Mouse (Mus musculus) liver, embryonic 14.5 days (tissue): ENCODE measurements at regions not wholly inside any gene's neighbourhood (a gene's known extent, or its start where the extent isn't known, plus 50 kb on each side); places are given as distances from the start of the nearest gene placed in this dataset.

Experiments
- ATAC-seq: fragments of 200-750 bp; cut with Nextera tagmentation; 2 replicates; pipeline ENCODE4 v1.8.0; 2017; ENCODE audit warnings: moderate number of reproducible peaks, mild to moderate bottlenecking, moderate library complexity; ENCODE audit not compliant: insufficient read depth
- DNase-seq, 3 experiments: peaks; one replicate each; pipeline ENCODE4 v3.0.0-alpha.2; 2012 to 2013; ENCODE audit warnings: low read depth in 3 of 3, low spot score in 3 of 3
- H3K27ac ChIP-seq: fragments of 300-500 bp; sonication (generic); 2 replicates; pipeline ENCODE4 v1.5.1; 2014; ENCODE audit warnings: moderate library complexity, mild to moderate bottlenecking, control low read depth, inconsistent platforms
- H3K27me3 ChIP-seq: fragments of 300-500 bp; sonication (generic); 2 replicates; pipeline ENCODE4 v1.6.1; 2014; ENCODE audit warnings: mild to moderate bottlenecking, low read length, moderate library complexity; ENCODE audit not compliant: control insufficient read depth, insufficient read depth
- H3K36me3 ChIP-seq: fragments of 300-500 bp; sonication (generic); replicated peaks from 2 replicates; pipeline ENCODE4 v1.6.1; 2014; ENCODE audit warnings: low read depth; ENCODE audit not compliant: control insufficient read depth, insufficient read depth
- H3K4me1 ChIP-seq, 2 experiments: fragments of 200-500 bp in 1 of 2; fragments of 300-500 bp in 1 of 2; sonication (generic) in 1 of 2; replicated peaks; 2 replicates each; pipeline ENCODE4 v1.6.1; 2012 to 2014; ENCODE audit warnings: antibody characterized with exemption in 1 of 2, inconsistent platforms in 1 of 2, low read length in 1 of 2; ENCODE audit not compliant: control insufficient read depth in 2 of 2, insufficient read depth in 2 of 2
- H3K4me2 ChIP-seq: fragments of 300-500 bp; sonication (generic); 2 replicates; pipeline ENCODE4 v1.6.1; 2014; ENCODE audit warnings: low read depth, mild to moderate bottlenecking, control low read depth, moderate library complexity
- H3K4me3 ChIP-seq, 2 experiments: fragments of 200-500 bp in 1 of 2; fragments of 300-500 bp in 1 of 2; sonication (generic) in 1 of 2; 2 replicates each; pipeline ENCODE4 v1.5.1; 2012 to 2014; ENCODE audit warnings: low read depth in 2 of 2, low read length in 2 of 2, mild to moderate bottlenecking in 2 of 2, control low read depth in 1 of 2, inconsistent platforms in 1 of 2, moderate library complexity in 1 of 2; ENCODE audit not compliant: insufficient read depth in 1 of 2
- H3K9ac ChIP-seq: fragments of 300-500 bp; sonication (generic); replicated peaks from 2 replicates; pipeline ENCODE4 v1.6.1; 2014; ENCODE audit warnings: mild to moderate bottlenecking, control low read depth, moderate library complexity
- H3K9me3 ChIP-seq: fragments of 300-500 bp; sonication (generic); 2 replicates; pipeline ENCODE4 v1.6.1; 2016; ENCODE audit warnings: low read length, mixed read lengths; ENCODE audit not compliant: control insufficient read depth
- CTCF ChIP-seq: IDR thresholded peaks from 2 replicates; pipeline ENCODE4 v1.5.1; 2016; ENCODE audit warnings: antibody characterized with exemption, low read depth, control low read depth
- EP300 ChIP-seq: IDR thresholded peaks from 2 replicates; pipeline ENCODE4 v1.6.1; 2016; ENCODE audit warnings: antibody characterized with exemption, low read depth
- WGBS: fragments of 180-500 bp; shearing (Covaris S2); extraction: QIAGEN DNeasy Blood & Tissue Kit; methylation state at CpG from one replicate; pipeline ENCODE4 v1.1.7; 2014; ENCODE audit not compliant: insufficient replicate concordance; 5-methylcytosine and 5-hydroxymethylcytosine counted together

DNA sequence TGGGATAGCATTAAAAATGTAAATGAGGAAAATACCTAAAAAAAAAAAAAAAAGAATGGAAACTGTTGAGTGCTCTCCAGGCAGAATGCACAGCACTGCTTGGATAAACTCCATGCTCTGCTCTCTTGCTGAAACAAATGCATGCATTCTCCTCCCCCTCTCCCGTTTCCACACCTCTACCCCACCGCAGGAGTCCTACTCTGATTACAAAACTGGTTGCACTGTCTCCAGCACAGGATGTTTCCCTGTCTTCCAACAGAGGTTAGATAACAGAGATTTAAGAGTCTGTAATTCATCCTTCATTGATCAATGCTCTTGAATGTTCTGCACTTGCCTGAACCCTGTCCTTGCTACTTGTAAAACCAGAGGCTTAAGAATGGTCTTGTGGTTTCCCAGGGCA lies 124.3 kb upstream of the C1qtnf7 start:
- WGBS = 26% methylated on average over 2 of the region's 2 CpGs
- Histone ChIP-seq H3K9ac (no peak overlapping the region), H3K4me3 (no peak overlapping the region), H3K36me3 (no peaks in the 10 kb centered on the region), H3K9me3 (no peaks in the 10 kb centered on the region), H3K27ac (no peak overlapping the region), H3K27me3 (no peaks in the 10 kb centered on the region), H3K4me2 (no peak overlapping the region), H3K4me1 (no peaks in the 10 kb centered on the region)
- DNase-seq (no peak), ATAC-seq (no peak)
- TF ChIP-seq CTCF (no peak), EP300 (no peak)

DNA sequence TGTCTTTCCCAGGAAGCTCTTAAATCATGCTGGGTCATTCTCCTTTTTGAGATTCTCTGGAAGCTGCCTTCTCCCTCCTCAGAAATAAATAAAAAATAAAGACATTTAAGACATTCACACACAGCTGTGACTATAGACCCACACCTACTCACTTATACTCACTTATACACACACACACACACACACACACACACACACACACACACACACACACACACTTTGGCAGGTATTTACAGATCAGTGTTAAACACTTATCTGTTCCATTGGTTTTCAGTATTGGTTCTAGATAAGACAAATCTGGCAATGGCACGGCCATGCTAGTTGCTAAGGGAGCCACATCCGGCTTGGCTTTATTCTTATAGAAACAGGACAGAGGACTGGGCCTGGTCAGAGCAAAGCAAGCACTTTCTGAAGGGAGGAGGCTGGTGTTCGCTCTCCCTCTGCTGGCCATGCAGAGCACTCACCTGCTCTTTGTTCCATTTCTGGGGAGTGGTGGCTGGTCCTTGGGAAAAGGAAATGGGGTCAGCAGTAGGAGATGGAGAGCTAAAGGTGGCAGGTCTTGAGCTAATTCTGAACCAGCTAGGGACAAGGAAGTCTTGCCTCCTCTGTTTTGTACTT lies 123.8 kb upstream of the C1qtnf7 start:
- Histone ChIP-seq H3K27ac (no peak overlapping the region), H3K9ac (no peak overlapping the region), H3K4me1 (no peaks in the 10 kb centered on the region), H3K27me3 (no peaks in the 10 kb centered on the region), H3K4me2 (no peak overlapping the region), H3K36me3 (no peaks in the 10 kb centered on the region), H3K4me3 (no peak overlapping the region), H3K9me3 (no peaks in the 10 kb centered on the region)
- DNase-seq (no peak), ATAC-seq (no peak)
- WGBS = 34% methylated on average over 3 of the region's 3 CpGs
- no peak for TF ChIP-seq EP300
- peak; percentile 65 for TF ChIP-seq CTCF

DNA sequence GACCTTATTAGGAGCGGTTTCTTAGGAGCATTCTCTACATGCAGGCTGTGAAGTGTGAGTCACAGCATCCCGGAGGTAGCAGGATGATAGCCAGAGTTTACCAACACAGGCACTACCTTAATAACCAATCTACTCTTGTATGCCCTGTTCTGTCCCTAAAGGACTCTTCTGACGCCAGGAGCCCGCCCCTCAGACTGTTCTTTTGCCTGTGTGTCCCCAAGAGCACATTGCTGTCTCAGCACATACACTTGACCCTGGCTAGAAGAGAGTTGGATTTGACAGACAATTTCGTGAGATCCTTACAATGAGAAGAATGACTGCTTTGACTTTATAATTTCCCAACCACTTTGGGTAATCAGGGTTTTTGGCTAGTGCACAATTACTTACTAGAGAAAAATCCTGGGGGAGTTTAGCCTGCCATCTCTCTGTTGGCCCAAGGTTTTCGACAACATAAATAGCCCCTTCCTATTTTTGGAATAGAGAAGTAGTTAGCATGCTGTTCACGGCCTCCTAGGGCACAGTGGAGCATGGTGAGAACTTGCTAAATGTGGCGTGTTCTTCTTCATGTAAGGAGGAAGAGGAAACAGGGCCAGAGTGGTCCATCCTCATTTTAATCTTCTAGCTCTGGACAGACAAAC lies 122.3 kb upstream of the C1qtnf7 start:
- H3K27ac ChIP-seq = no peak overlapping the region
- H3K27me3 ChIP-seq = no peaks in the 10 kb centered on the region
- H3K9me3 ChIP-seq = no peaks in the 10 kb centered on the region
- H3K9ac ChIP-seq = no peak overlapping the region
- DNase-seq = no peak
- H3K4me3 ChIP-seq = no peak overlapping the region
- no peak overlapping the region for H3K4me2 ChIP-seq
- H3K4me1 ChIP-seq = no peaks in the 10 kb centered on the region
- TF ChIP-seq CTCF = no peak
- TF ChIP-seq EP300 = no peak
- 37% methylated on average over 8 of the region's 8 CpGs for WGBS
- ATAC-seq = no peak
- no peaks in the 10 kb centered on the region for H3K36me3 ChIP-seq

DNA sequence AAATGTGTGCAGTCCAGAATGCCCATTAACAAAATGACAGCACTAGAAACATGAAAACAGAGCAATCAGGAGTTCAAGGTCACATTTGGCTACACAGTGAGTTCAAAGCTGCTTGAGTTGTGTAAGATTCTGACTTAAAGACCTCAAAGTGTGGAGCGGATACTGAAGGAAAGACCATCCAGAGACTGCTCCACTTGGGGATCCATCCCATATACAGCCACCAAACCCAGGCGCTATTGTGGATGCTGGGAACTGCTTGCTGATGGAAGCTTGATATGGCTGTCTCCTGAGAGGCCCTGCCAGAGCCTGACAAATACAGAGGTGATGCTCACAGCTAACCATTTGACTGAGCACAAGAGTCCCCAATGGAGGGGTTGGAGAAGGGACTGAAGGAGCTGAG lies 98.1 kb upstream of the C1qtnf7 start:
- no peak overlapping the region for H3K4me2 ChIP-seq
- no peak overlapping the region for H3K27ac ChIP-seq
- H3K36me3 ChIP-seq = no peaks in the 10 kb centered on the region
- no peaks in the 10 kb centered on the region for H3K9me3 ChIP-seq
- TF ChIP-seq EP300 (no peak), CTCF (no peak)
- no peaks in the 10 kb centered on the region for H3K27me3 ChIP-seq
- H3K4me1 ChIP-seq = no peaks in the 10 kb centered on the region
- DNase-seq = no peak
- WGBS = 71% methylated on average over 2 of the region's 2 CpGs
- no peak overlapping the region for H3K9ac ChIP-seq
- ATAC-seq = no peak
- no peak overlapping the region for H3K4me3 ChIP-seq

DNA sequence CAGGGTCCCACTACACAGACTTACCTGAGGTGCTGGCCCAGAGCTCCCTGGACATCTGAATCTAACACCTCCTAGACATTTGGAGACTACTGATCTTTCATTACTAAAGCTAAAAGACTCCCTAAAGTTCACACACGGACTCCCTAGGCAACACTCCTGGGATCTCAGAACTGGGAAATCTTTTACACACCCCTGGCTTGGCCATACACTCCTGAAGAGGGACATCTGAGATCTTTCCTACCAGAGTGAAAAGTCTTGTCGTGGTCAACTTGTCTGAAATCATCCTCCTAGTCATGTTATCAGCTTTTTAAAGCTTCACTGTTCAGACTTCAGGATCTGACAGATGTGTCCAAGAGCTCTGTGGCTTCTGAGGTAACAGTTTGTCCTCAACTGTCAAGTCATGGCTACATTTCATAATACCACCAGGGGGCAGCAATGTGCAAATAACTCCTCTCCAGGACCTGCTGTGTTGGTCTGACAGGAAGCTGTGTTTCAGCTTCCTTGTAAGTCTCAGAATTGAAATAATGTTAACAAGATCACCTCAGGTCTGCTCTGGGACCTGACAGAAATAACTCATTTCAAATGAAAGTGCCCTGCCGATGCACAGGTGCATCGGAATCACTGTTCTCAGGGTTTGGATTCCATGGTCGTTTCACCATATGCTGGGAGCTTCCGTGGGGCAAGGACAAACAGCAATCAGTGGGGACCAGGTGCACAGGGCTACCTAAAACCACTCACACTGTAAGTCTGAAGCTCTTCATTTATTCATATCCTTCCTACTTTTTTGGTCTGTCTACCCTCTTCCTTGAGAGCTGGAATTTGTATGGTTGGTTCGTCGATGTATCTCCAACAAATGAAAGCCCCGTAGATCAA lies 92.3 kb upstream of the C1qtnf7 start:
- H3K9me3 ChIP-seq = no peaks in the 10 kb centered on the region
- H3K27me3 ChIP-seq = no peaks in the 10 kb centered on the region
- whole genome bisulfite sequencing = 60% methylated on average over 9 of the region's 9 CpGs
- H3K4me1 ChIP-seq = no peaks in the 10 kb centered on the region
- ATAC-seq (no peak), DNase-seq (peak; percentile 22 to 37 (median 32))
- H3K4me2 ChIP-seq = no peak overlapping the region
- H3K36me3 ChIP-seq = no peaks in the 10 kb centered on the region
- TF ChIP-seq CTCF = peak; percentile 72
- TF ChIP-seq EP300 = no peak
- no peak overlapping the region for H3K4me3 ChIP-seq
- H3K9ac ChIP-seq = no peak overlapping the region
- no peak overlapping the region for H3K27ac ChIP-seq
